Mouse (Mus musculus) erythroblast, embryonic 14.5 days (primary cell): ENCODE results near the gene Ntrk3. TPM values are rescaled to one million over a fixed set of nuclear protein-coding genes. Genes with fewer than 3 reads are reported as not detected.

ENCODE experiments used
- H3K27me3 ChIP-seq: 2 replicates; pipeline ENCODE4 v1.6.1; 2012; ENCODE audit warnings: inconsistent platforms; ENCODE audit not compliant: control insufficient read depth
- H3K36me3 ChIP-seq: 2 replicates; pipeline ENCODE4 v1.6.1; 2012; ENCODE audit warnings: mild to moderate bottlenecking, inconsistent platforms; ENCODE audit not compliant: control insufficient read depth
- H3K4me1 ChIP-seq: 2 replicates; pipeline ENCODE4 v1.6.1; 2012; ENCODE audit warnings: inconsistent platforms; ENCODE audit not compliant: control insufficient read depth
- H3K4me3 ChIP-seq: replicated peaks from 2 replicates; pipeline ENCODE3; 2012; ENCODE audit warnings: moderate library complexity, mild to moderate bottlenecking, inconsistent platforms
- H3K9me3 ChIP-seq: 2 replicates; pipeline ENCODE4 v1.6.1; 2012; ENCODE audit warnings: low read length, inconsistent platforms, mixed read lengths; ENCODE audit not compliant: control insufficient read depth
- GATA1 ChIP-seq: IDR thresholded peaks from 2 replicates; pipeline ENCODE4 v1.6.1; 2012; ENCODE audit warnings: low read length, inconsistent platforms, mixed read lengths
- TAL1 ChIP-seq: IDR thresholded peaks from 3 replicates; pipeline ENCODE4 v1.6.1; 2012; ENCODE audit warnings: low read length, inconsistent platforms, mixed read lengths
- polyA plus RNA-seq: library from polyadenylated mRNA; stranded (reverse); fragments of >175 nt; gene quantifications from 2 replicates; pipeline ENCODE4 v1.2.3, GENCODE M21; 2012

Ntrk3 gene
- polyA plus RNA-seq, 1 experiment = not detected

DNA sequence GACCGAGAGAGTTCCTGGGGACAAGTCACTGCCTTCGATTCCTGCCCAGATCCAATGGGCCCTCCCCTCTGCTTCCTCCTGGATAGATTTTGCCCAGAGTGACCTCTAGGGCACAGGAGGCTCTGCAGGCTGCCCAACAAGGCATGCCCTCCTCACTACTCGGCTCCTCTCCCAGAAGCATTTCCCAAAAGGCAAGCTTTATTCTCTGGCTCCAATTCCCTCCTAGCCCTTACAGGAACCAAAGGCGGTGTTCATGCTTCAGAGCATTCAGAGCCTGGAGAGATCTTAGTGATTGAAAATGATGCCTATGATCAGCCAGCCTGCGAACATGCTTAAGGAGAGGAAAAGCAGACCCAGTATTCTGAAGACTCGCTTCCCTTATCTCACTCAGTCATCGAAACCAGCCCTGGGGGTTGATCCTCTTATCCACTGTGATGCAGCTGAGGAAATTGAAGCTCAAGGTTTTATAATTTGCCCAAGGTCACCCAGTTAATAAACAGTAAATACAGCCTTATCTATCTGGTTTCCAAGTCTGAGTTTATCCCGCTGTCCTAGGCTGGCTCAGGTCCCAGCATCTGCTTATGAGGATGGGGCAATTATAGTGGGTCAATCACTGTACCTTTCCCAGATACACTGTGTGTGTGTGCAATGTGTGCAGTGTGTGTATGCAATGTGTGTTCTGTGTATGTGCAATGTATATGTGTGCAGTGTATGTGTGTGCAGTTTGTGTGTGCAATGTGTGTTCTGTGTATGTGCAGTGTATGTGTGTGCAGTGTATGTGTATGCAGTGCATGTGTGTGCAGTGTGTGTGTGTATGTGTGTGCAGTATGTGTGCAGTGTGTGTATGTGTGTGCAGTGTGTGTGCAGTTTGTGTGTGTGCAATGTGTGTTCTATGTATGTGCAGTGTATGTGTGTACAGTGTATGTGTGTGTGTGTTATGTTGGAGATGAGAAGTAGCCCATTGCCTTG is 376.2 kb downstream of the Ntrk3 start:
- H3K27me3 ChIP-seq = no peaks in the 10 kb centered on the region
- H3K4me1 ChIP-seq = no peaks in the 10 kb centered on the region
- H3K9me3 ChIP-seq = peaks cover 14% of the 10 kb centered on the region
- H3K36me3 ChIP-seq = no peaks in the 10 kb centered on the region
- TF ChIP-seq GATA1 (no peak), TAL1 (no peak)
- H3K4me3 ChIP-seq = no peak overlapping the region

DNA sequence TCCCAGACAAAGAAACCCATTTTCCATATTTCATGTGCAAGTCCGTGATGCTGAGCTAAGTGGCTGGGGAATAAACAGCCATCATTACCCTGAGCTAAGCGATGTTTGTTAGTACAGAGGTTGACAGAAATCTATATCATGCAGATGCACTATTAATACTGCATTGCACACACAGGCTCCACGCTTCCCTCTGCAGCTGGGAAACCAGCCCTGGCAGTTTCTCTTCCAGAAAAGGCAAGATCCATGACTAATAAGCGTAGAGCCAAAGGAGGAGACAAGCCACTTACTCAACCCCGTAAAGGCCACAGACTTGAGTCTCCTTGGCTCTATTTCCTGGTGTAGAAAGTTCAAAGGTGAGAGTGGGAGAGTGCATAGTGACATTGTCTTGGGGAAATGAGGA is 390.3 kb downstream of the Ntrk3 start:
- TF ChIP-seq TAL1 = no peak
- no peak for TF ChIP-seq GATA1
- no peaks in the 10 kb centered on the region for H3K4me1 ChIP-seq
- H3K27me3 ChIP-seq = no peaks in the 10 kb centered on the region
- peaks cover 9% of the 10 kb centered on the region for H3K9me3 ChIP-seq
- no peak overlapping the region for H3K4me3 ChIP-seq
- no peaks in the 10 kb centered on the region for H3K36me3 ChIP-seq

DNA sequence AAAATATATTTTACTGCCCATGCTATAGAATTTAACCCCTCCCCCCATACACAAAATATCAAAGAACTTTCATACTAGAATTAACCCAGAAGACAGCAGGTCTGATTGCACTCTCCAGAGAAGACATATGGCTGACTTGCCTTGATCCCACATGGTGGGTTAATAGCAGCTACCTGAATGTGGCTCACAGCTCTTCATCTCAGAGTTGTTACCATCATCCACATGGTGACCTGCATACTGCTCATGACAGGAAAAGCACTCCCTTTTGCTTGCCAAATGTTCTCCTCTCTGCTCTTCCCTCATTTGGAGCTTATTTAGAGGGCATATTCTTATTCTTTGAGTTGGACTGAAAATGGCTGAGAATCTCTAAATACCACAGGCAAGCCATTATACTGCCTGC is 404.4 kb downstream of the Ntrk3 start:
- H3K36me3 ChIP-seq = no peaks in the 10 kb centered on the region
- no peaks in the 10 kb centered on the region for H3K27me3 ChIP-seq

DNA sequence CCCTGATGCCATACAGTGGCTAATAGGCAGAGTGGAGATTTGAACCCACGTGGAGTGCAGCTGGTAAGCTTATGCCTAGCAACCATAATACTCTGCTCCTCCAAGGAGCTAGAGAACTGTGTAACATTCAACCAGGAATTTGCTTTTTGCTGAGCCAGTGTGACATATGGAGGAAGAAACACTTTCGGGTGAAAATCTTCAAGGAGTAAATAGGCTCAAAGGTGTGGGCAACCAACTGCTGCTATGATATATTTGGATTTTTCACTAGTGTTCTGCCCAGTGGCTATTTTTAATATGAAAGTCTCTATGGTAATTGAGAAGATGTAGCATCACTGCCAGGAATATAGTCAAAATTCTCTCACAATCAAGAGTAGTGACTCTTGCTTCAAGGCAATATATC is 409.5 kb downstream of the Ntrk3 start:
- TF ChIP-seq TAL1 (no peak), GATA1 (no peak)
- H3K4me3 ChIP-seq = no peak overlapping the region
- no peaks in the 10 kb centered on the region; the same call in none of the 2 replicates for H3K9me3 ChIP-seq
- H3K27me3 ChIP-seq = no peaks in the 10 kb centered on the region
- H3K36me3 ChIP-seq = no peaks in the 10 kb centered on the region
- no peaks in the 10 kb centered on the region for H3K4me1 ChIP-seq

More for the DNA sequence above, 404.4 kb downstream of the Ntrk3 start:
- Histone ChIP-seq H3K4me1 (no peaks in the 10 kb centered on the region), H3K4me3 (no peak overlapping the region), H3K9me3 (no peaks in the 10 kb centered on the region; the same call in none of the 2 replicates)
- TF ChIP-seq GATA1 (no peak), TAL1 (no peak)

DNA sequence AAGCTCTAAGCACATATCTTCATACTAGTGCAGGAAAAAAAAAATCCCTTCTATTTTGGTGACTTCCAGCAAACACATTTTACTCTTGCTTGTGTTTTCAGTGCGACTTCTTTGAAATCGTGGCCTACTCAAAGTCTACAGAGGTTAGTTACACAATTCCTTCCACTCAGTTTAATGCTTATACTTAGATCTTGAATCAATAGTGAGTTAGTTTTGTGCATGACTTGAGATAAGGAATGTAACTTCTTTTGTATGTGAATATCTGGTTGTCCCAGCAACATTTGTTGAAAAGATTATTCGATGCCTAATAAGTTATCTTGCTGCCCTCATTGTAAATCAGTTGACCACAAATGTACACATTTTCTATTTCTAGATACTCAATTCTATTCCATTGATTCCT is 411.6 kb downstream of the Ntrk3 start:
- H3K36me3 ChIP-seq = no peaks in the 10 kb centered on the region
- H3K9me3 ChIP-seq = no peaks in the 10 kb centered on the region; the same call in none of the 2 replicates
- no peaks in the 10 kb centered on the region for H3K27me3 ChIP-seq
- no peaks in the 10 kb centered on the region for H3K4me1 ChIP-seq
- no peak overlapping the region for H3K4me3 ChIP-seq
- TF ChIP-seq TAL1 (no peak), GATA1 (no peak)

DNA sequence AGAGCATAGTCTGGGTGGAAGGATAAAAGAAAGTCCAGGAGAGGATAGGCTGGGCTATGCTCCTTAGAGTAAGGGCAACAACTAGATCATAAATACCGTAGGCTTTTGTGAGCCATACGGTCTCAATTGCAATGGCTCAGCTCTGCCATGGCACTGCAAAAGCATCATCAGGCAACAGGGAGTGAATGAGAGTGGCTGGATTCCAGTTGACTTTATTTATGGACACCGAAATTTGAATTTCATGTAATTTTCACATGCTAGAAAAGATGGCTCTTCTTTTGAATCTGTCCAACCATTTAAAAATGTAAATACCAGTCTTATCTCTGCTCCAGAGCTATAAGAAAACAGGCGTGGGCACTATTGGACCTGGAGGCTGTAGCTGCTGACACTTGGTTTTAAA is 419.2 kb downstream of the Ntrk3 start:
- Histone ChIP-seq H3K36me3 (no peaks in the 10 kb centered on the region), H3K9me3 (peaks cover 5% of the 10 kb centered on the region), H3K27me3 (no peaks in the 10 kb centered on the region), H3K4me3 (no peak overlapping the region), H3K4me1 (no peaks in the 10 kb centered on the region)
- no peak for TF ChIP-seq GATA1
- no peak for TF ChIP-seq TAL1

DNA sequence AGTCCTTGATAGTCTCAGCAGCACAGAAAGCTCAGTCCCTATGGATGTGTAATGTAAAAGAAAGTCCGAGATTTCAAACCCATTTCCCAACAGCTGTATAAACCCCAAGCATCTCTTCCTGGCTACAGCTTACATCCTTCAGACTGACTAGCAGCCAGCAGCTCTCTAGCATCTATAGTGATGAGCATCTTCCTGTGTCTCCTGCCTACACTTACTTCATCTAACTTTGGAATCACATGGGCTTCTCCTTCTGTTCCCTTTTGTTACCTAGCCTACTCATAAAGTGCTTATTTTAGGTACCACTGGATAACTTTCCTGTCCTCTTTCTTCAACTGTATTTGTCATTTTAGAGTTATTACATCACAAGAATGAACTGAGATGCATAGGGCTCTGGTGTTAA is 432.0 kb downstream of the Ntrk3 start:
- Histone ChIP-seq H3K36me3 (no peaks in the 10 kb centered on the region), H3K27me3 (no peaks in the 10 kb centered on the region), H3K4me3 (no peak overlapping the region), H3K4me1 (no peaks in the 10 kb centered on the region), H3K9me3 (peaks cover 18% of the 10 kb centered on the region)
- TF ChIP-seq GATA1 (no peak), TAL1 (no peak)

DNA sequence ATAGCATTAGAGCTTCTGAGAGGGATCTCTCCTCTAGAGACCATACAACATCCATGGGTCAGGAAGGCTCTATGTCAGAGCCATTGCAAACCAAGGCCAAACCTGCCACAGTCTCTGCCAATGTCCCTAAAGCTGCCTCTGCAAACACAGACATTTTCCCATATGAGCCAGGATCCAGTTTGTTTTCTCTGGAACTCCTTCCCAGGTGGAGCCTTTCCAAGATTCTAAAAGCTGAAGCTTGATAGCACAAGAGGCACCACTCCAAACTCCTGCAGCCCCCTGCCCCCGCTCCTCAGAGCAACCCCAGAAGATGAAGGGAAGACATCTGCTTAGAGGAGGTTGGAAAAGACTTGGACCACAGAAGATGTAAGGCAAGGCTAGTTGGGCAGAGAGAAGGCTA is 432.8 kb downstream of the Ntrk3 start:
- H3K9me3 ChIP-seq = peaks cover 19% of the 10 kb centered on the region
- TF ChIP-seq GATA1 (no peak), TAL1 (no peak)
- H3K27me3 ChIP-seq = no peaks in the 10 kb centered on the region
- H3K4me1 ChIP-seq = no peaks in the 10 kb centered on the region
- no peak overlapping the region for H3K4me3 ChIP-seq
- H3K36me3 ChIP-seq = no peaks in the 10 kb centered on the region

DNA sequence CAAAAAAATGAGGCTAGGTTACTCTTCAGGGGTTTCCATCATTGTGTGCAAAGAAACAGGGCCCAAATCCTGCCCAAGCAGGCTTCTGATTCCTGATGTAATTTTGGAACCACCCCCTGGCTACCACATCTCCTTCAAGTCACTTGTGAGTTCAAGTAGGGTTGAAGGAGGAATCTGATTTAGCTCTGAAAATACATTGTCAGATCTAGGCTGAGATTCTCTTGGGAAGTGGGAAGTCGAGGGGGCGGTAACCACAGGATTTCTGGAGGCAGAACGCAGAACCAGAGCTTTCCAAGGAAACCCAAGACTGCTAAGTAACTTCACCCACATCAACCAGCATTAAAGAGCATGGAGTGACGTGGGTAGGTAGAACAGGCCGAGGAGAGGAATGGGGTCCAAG is 440.5 kb downstream of the Ntrk3 start:
- TF ChIP-seq TAL1 (no peak), GATA1 (no peak)
- H3K4me1 ChIP-seq = no peaks in the 10 kb centered on the region
- H3K9me3 ChIP-seq = peaks cover 16% of the 10 kb centered on the region
- no peak overlapping the region for H3K4me3 ChIP-seq
- no peaks in the 10 kb centered on the region for H3K36me3 ChIP-seq
- H3K27me3 ChIP-seq = no peaks in the 10 kb centered on the region
